Mouse (Mus musculus) layer of hippocampus, adult 6 months (tissue): Measurements from ENCODE around the gene Hist1h2af. TPM values are rescaled to one million over a fixed set of nuclear protein-coding genes. Genes with fewer than 3 reads are reported as not detected.

Experiments used
- microRNA-seq: library from miRNA; unstranded; fragments of <30 nt; microRNA quantifications from one replicate; pipeline ENCODE4 v1.2.0, GENCODE M21; 2020
- polyA plus RNA-seq: library from polyadenylated mRNA; unstranded; fragments of <200 nt; fragmentation: Nextera tagmentation; gene quantifications from 2 replicates; pipeline ENCODE4 v1.2.3, GENCODE M21; 2021

The Hist1h2af gene
- polyA plus RNA-seq, 1 experiment from 2014 or later = not detected

Small RNA genes within 50 kb of the gene (microRNA-seq; reads per million reads assigned to microRNA genes)
- gene Gm44297 = not detected
- gene Gm44359 = not detected
- not detected for gene Gm44394
- not detected for gene n-TStga1

Other genes starting within 250 kb of the Hist1h2af start
- 11.8 and 14.7 TPM in 2 replicates for gene Zfp322a, start 164.7 kb upstream of the Hist1h2af start, polyA plus RNA-seq
- gene Abt1, start 110.0 kb upstream of the Hist1h2af start, polyA plus RNA-seq = 7.2 and 7.9 TPM in 2 replicates
- not detected in 2 replicates for gene Btn1a1, start 68.0 kb upstream of the Hist1h2af start, polyA plus RNA-seq
- gene Btn2a2, start 45.0 kb upstream of the Hist1h2af start, polyA plus RNA-seq = 0.26 and 0.46 TPM in 2 replicates
- 62.0 and 135 TPM in 2 replicates for gene Hist1h4h, start 2.9 kb upstream of the Hist1h2af start, polyA plus RNA-seq
- gene Hist1h3g, start 1.5 kb downstream of the Hist1h2af start, polyA plus RNA-seq = 1.3 TPM in 1 of 2 replicates, not detected in the other
- 0.20 and 0.25 TPM in 2 replicates for gene Hist1h2bh, start 9.5 kb downstream of the Hist1h2af start, polyA plus RNA-seq
- gene Hist1h3f, start 10.1 kb downstream of the Hist1h2af start, polyA plus RNA-seq = 0.14 TPM in 1 of 2 replicates, not detected in the other
- not detected in 2 replicates for gene Hist1h4f, start 17.7 kb downstream of the Hist1h2af start, polyA plus RNA-seq
- 0.03 and 0.10 TPM in 2 replicates for gene Hist1h1d, start 19.4 kb downstream of the Hist1h2af start, polyA plus RNA-seq
- 1.1 and 1.8 TPM in 2 replicates for gene Hist1h3e, start 28.5 kb downstream of the Hist1h2af start, polyA plus RNA-seq
- gene Hist1h2ae, start 37.3 kb downstream of the Hist1h2af start, polyA plus RNA-seq = 8.0 and 8.1 TPM in 2 replicates
- gene Hist1h2bg, start 37.5 kb downstream of the Hist1h2af start, polyA plus RNA-seq = 3.4 and 4.7 TPM in 2 replicates
- gene Hist1h2bf, start 40.3 kb downstream of the Hist1h2af start, polyA plus RNA-seq = 1.1 TPM in 1 of 2 replicates, not detected in the other
- gene Hist1h2ad, start 40.5 kb downstream of the Hist1h2af start, polyA plus RNA-seq = not detected in 2 replicates
- gene Hist1h3d, start 41.9 kb downstream of the Hist1h2af start, polyA plus RNA-seq = 0.60 and 0.88 TPM in 2 replicates
- 7.7 and 14.9 TPM in 2 replicates for gene Hist1h4d, start 47.7 kb downstream of the Hist1h2af start, polyA plus RNA-seq
- 4.3 and 6.3 TPM in 2 replicates for gene Hist1h2be, start 87.2 kb downstream of the Hist1h2af start, polyA plus RNA-seq
- gene Hist1h1e, start 88.7 kb downstream of the Hist1h2af start, polyA plus RNA-seq = 9.9 and 12.4 TPM in 2 replicates
- 2.2 and 4.2 TPM in 2 replicates for gene Hist1h2ac, start 150.0 kb downstream of the Hist1h2af start, polyA plus RNA-seq
- gene Hist1h2bc, start 150.3 kb downstream of the Hist1h2af start, polyA plus RNA-seq = 125 and 195 TPM in 2 replicates
- gene Hist1h1t, start 161.9 kb downstream of the Hist1h2af start, polyA plus RNA-seq = not detected in 2 replicates
- 3.0 and 6.5 TPM in 2 replicates for gene Hist1h4c, start 164.5 kb downstream of the Hist1h2af start, polyA plus RNA-seq
- gene Hfe, start 176.9 kb downstream of the Hist1h2af start, polyA plus RNA-seq = 6.8 and 7.3 TPM in 2 replicates
- gene Hist1h1c, start 204.9 kb downstream of the Hist1h2af start, polyA plus RNA-seq = 8.2 and 11.8 TPM in 2 replicates
- gene Hist1h3c, start 211.7 kb downstream of the Hist1h2af start, polyA plus RNA-seq = 0.43 and 0.45 TPM in 2 replicates
- 0.92 TPM in 1 of 2 replicates, not detected in the other for gene Hist1h2bb, start 212.8 kb downstream of the Hist1h2af start, polyA plus RNA-seq
- gene Hist1h2ab, start 217.2 kb downstream of the Hist1h2af start, polyA plus RNA-seq = 3.4 and 5.1 TPM in 2 replicates
- gene Hist1h3b, start 218.4 kb downstream of the Hist1h2af start, polyA plus RNA-seq = 0.31 TPM in 1 of 2 replicates, not detected in the other
- not detected in 2 replicates for gene Hist1h4b, start 223.1 kb downstream of the Hist1h2af start, polyA plus RNA-seq
- 0.34 TPM in 1 of 2 replicates, not detected in the other for gene Hist1h4a, start 227.3 kb downstream of the Hist1h2af start, polyA plus RNA-seq
- not detected in 2 replicates for gene Hist1h3a, start 228.5 kb downstream of the Hist1h2af start, polyA plus RNA-seq
- gene Hist1h1a, start 229.8 kb downstream of the Hist1h2af start, polyA plus RNA-seq = 0.20 TPM in 1 of 2 replicates, not detected in the other
- not detected in 2 replicates for gene Trim38, start 236.0 kb downstream of the Hist1h2af start, polyA plus RNA-seq